Mouse (Mus musculus) intestine, postnatal 0 days (tissue): ENCODE measurements at regions not wholly inside any gene's neighbourhood (a gene's known extent, or its start where the extent isn't known, plus 50 kb on each side); places are given as distances from the start of the nearest gene placed in this dataset.
A peak's percentile ranks its signal among the peaks of the same experiment; 100 is the strongest.
"Not testable (repeated sequence)": the region's sequence is repeated elsewhere in the genome, so short reads cannot be mapped to it uniquely, and the experiment has no call there.

Experiments used
- ATAC-seq: fragments of 200-750 bp; cut with Nextera tagmentation; 2 replicates; pipeline ENCODE4 v1.8.0; 2017; ENCODE audit warnings: mild to moderate bottlenecking, moderate TSS enrichment, moderate library complexity
- H3K27ac ChIP-seq: fragments of 300-500 bp; sonication (generic); 2 replicates; pipeline ENCODE4 v1.5.1; 2014; ENCODE audit warnings: mild to moderate bottlenecking, low read depth, low read length, moderate library complexity
- H3K27me3 ChIP-seq: fragments of 300-500 bp; sonication (generic); replicated peaks from 2 replicates; pipeline ENCODE4 v1.6.1; 2014; ENCODE audit warnings: low read length, mixed read lengths; ENCODE audit not compliant: control insufficient read depth, insufficient read depth
- H3K36me3 ChIP-seq: fragments of 300-500 bp; sonication (generic); 2 replicates; pipeline ENCODE4 v1.6.1; 2014; ENCODE audit warnings: mild to moderate bottlenecking, moderate library complexity; ENCODE audit not compliant: control insufficient read depth, insufficient read depth
- H3K4me1 ChIP-seq: fragments of 300-500 bp; sonication (generic); replicated peaks from 2 replicates; pipeline ENCODE4 v1.6.1; 2014; ENCODE audit warnings: antibody characterized with exemption, low read length, mixed read lengths; ENCODE audit not compliant: control insufficient read depth, insufficient read depth
- H3K4me2 ChIP-seq: fragments of 300-500 bp; sonication (generic); replicated peaks from 2 replicates; pipeline ENCODE4 v1.6.1; 2014; ENCODE audit warnings: low read depth, mild to moderate bottlenecking, moderate library complexity
- H3K4me3 ChIP-seq: fragments of 300-500 bp; sonication (generic); 2 replicates; pipeline ENCODE4 v1.5.1; 2014; ENCODE audit warnings: low read depth, low read length
- H3K9ac ChIP-seq: fragments of 300-500 bp; sonication (generic); 2 replicates; pipeline ENCODE4 v1.6.1; 2014; ENCODE audit warnings: mild to moderate bottlenecking, low read depth, low read length
- H3K9me3 ChIP-seq: fragments of 300-500 bp; sonication (generic); 2 replicates; pipeline ENCODE4 v1.6.1; 2016; ENCODE audit warnings: mixed run types; ENCODE audit not compliant: control insufficient read depth
- CTCF ChIP-seq: sonication (generic); IDR thresholded peaks from 2 replicates; pipeline ENCODE4 v1.5.1; 2016; ENCODE audit warnings: low read depth, mild to moderate bottlenecking, control low read depth, antibody characterized with exemption, moderate library complexity
- WGBS: fragments of 180-500 bp; shearing (Covaris S2); extraction: QIAGEN DNeasy Blood & Tissue Kit; methylation state at CpG from one replicate; pipeline ENCODE4 v1.1.7; 2014; 5-methylcytosine and 5-hydroxymethylcytosine counted together

DNA sequence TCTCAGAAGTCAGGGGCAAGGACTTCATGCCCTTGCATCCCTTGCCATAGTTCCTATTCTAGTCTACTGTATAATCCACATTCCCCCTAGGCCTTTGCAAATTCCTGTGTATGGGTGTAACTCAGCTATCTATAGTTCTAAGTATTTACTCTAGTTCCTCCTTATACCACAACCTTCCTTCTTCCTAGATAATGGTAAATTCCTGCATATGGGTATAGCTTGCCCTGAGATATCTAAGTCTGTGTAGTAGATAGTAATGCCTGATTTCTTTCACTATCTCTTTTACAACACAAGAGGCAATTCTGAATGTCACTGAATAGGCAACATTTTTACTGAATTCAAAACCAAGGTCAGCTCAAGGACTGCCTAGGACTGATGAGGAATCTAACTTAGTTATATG lies 1000.2 kb downstream of the Kcnt2 start:
- H3K9ac ChIP-seq, H3K27me3 ChIP-seq, H3K27ac ChIP-seq, ATAC-seq, H3K36me3 ChIP-seq, H3K4me2 ChIP-seq, H3K9me3 ChIP-seq, H3K4me3 ChIP-seq, H3K4me1 ChIP-seq: not testable (repeated sequence)

DNA sequence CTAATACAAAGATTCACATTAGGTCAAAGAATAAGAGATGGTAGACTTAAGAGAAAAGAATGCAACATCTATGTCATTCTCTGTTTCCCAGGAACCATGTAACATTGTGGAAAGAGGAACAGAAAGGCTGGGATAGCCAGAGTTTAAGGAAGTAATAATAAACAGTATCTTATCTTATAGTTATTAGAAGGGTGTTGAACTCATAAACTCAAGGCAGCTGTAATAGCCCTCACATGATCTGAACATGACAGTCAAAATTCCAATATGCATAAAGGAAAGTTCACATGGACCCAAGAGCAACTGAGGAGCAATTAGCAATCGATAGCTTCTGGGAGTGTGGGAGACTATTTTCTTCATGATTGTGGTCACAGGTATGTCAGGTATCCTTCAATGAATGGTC lies 1028.8 kb downstream of the Kcnt2 start:
- Histone ChIP-seq H3K27me3 (no peaks in the 10 kb centered on the region), H3K4me1 (no peaks in the 10 kb centered on the region), H3K9me3 (no peaks in the 10 kb centered on the region), H3K4me2 (no peak overlapping the region), H3K27ac (no peak overlapping the region), H3K36me3 (no peaks in the 10 kb centered on the region), H3K4me3 (no peak overlapping the region), H3K9ac (no peak overlapping the region)
- no peak for TF ChIP-seq CTCF
- 0 out of 2 replicates have a peak, but pooled peaks have one; percentile 8 for ATAC-seq
- WGBS: 73% methylated on average over 1 of the region's 1 CpGs

DNA sequence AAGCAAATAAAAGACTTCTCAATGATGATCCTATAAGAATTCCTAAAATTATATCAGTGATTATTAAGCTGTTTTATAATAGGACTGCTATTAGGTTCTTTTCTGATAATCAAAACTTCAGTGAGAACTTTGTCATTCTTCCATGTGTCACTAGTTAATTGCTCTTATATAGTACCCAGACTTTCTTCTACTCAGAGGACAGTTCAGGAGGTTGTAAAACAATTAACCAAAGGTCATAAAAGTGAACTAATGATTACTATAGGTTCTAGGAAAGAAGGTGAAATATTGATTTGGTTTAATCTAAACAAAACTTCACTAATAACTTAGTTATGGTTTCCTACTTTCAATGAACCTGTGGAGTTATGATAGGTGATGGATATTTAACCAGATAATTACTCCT lies 1035.6 kb downstream of the Kcnt2 start:
- H3K4me1 ChIP-seq: no peaks in the 10 kb centered on the region
- no peak overlapping the region for H3K9ac ChIP-seq
- H3K36me3 ChIP-seq: no peaks in the 10 kb centered on the region
- H3K9me3 ChIP-seq: no peaks in the 10 kb centered on the region
- no peak overlapping the region for H3K4me2 ChIP-seq
- H3K4me3 ChIP-seq: no peak overlapping the region
- H3K27me3 ChIP-seq: no peaks in the 10 kb centered on the region
- H3K27ac ChIP-seq: no peak overlapping the region
- no peak for TF ChIP-seq CTCF
- ATAC-seq: no peak

DNA sequence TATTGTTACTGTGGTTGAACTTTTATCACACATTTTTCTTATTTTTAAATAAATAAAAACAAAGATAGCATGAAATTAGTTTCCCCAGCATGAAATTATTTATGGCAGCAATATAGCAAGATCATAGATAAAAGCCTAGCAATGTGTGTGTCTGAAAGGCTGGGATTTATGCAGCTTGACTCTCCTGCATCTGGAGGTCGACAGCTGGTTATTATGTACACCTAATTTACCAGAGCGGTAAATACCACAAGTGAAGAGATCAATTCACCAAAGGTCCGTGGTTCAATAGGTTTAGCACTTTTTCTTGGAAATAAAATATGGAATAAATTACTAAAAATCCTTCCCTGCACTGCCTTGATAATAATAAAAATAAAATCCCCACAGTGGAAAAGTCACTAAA lies 1077.0 kb downstream of the Kcnt2 start:
- no peaks in the 10 kb centered on the region for H3K4me1 ChIP-seq
- no peak for ATAC-seq
- H3K9ac ChIP-seq: no peak overlapping the region
- no peak overlapping the region for H3K4me3 ChIP-seq
- H3K27ac ChIP-seq: no peak overlapping the region
- no peaks in the 10 kb centered on the region for H3K27me3 ChIP-seq
- no peaks in the 10 kb centered on the region for H3K36me3 ChIP-seq
- no peak overlapping the region for H3K4me2 ChIP-seq
- TF ChIP-seq CTCF: no peak
- H3K9me3 ChIP-seq: no peaks in the 10 kb centered on the region
- 62% methylated on average over 3 of the region's 3 CpGs for WGBS

DNA sequence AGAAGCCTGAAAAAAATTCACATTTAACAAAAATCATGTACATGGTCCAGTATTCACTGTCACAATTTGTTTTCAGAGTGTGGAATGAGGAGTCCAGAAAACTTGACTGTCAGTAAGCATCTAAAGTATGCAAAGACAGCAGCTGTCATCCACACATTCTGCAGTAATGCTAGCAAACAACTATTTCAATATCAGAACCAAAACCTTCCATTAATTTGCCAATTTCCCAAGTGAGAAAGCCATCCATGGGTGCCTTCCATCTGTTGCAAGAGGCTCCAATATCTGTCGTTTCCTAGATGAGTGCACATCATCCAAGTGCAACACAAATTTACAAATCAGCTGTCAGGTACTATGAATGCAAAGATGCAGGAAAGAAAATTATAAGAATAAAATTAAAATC lies 1092.1 kb downstream of the Kcnt2 start:
- no peaks in the 10 kb centered on the region for H3K36me3 ChIP-seq
- H3K9ac ChIP-seq: no peak overlapping the region
- no peak for ATAC-seq
- WGBS: 76% methylated on average over 1 of the region's 1 CpGs
- H3K9me3 ChIP-seq: no peaks in the 10 kb centered on the region
- no peak for TF ChIP-seq CTCF
- H3K27ac ChIP-seq: no peak overlapping the region
- no peaks in the 10 kb centered on the region for H3K4me1 ChIP-seq
- no peak overlapping the region for H3K4me3 ChIP-seq
- no peak overlapping the region for H3K4me2 ChIP-seq
- H3K27me3 ChIP-seq: no peaks in the 10 kb centered on the region

DNA sequence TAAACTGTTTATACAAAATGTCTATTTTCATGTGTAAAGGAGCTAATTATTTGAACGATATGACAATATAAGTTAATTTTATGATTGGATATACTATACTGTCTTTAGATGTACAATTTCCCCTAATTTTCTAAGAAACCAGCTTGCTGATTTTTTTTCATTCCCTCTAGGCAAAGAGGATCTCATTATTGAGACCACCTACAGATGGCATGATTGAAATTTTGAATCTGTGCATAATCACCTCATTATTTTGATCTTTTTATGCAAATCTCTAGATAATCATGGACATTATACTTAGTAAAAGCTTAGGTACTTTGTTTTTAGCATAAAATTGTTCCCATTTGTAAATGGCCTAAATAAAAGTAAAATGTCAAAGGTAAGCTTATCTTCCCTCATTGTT lies 1123.5 kb downstream of the Kcnt2 start:
- ATAC-seq: no peak

DNA sequence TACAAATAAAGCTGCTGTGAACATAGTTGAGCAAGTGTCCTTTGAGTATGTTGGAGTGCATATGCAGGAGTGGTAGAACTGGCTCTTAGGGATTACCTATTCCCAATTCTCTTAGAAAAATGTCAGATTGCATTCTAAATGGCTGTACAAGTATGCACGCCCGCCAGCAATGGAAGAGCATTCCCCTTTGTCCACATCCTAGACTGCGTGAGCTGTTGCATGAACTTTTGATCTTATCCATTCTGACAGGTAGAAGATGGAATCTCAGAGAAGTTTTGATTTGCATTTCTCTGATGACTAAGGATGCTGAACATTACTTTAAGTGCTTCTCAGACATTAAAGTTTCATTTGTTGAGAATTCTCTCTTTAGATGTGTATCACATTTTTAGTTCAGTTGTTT lies 1130.0 kb downstream of the Kcnt2 start:
- no peak overlapping the region for H3K9ac ChIP-seq
- H3K36me3 ChIP-seq: no peaks in the 10 kb centered on the region
- 89% methylated on average over 3 of the region's 3 CpGs for WGBS
- H3K27ac ChIP-seq: no peak overlapping the region
- no peak overlapping the region for H3K4me3 ChIP-seq
- no peaks in the 10 kb centered on the region for H3K4me1 ChIP-seq
- TF ChIP-seq CTCF: no peak
- H3K4me2 ChIP-seq: no peak overlapping the region
- no peak for ATAC-seq
- H3K9me3 ChIP-seq: no peaks in the 10 kb centered on the region
- no peaks in the 10 kb centered on the region for H3K27me3 ChIP-seq

More for the DNA sequence above, 1123.5 kb downstream of the Kcnt2 start:
- H3K4me3 ChIP-seq: no peak overlapping the region
- H3K27ac ChIP-seq: no peak overlapping the region
- no peaks in the 10 kb centered on the region for H3K4me1 ChIP-seq
- TF ChIP-seq CTCF: no peak
- no peak overlapping the region for H3K4me2 ChIP-seq
- H3K36me3 ChIP-seq: no peaks in the 10 kb centered on the region
- H3K9ac ChIP-seq: no peak overlapping the region
- no peaks in the 10 kb centered on the region for H3K9me3 ChIP-seq
- H3K27me3 ChIP-seq: no peaks in the 10 kb centered on the region
- 84% methylated on average over 1 of the region's 1 CpGs for WGBS
